30 mouse cellular contexts compared by ENCODE assay signal in genomic region chr8:106103888-106104287, GRCm38 (mm10). TPM values are rescaled to one million over a fixed set of nuclear protein-coding genes. Genes with fewer than 3 reads are reported as not detected.
"Had no signal": no experiment of that assay in that cellular context is flagged by ENCODE, and none has a peak within 500 bp of the region (broad histone marks: within the 10 kb centered on the region; RNA-seq: fewer than 3 reads in every experiment).

No protein-coding gene starts in this region.

- H3K4me3 ChIP-seq: gastrocnemius, adult 2 months; heart, embryonic 10.5 days; heart, embryonic 12.5 days; hindbrain, embryonic 10.5 days; hindbrain, embryonic 12.5 days; hindbrain, embryonic 15.5 days; intestine, embryonic 15.5 days; limb, embryonic 10.5 days; limb, embryonic 12.5 days had no signal

- H3K9ac ChIP-seq: heart, embryonic 12.5 days; hindbrain, embryonic 12.5 days; hindbrain, embryonic 15.5 days; intestine, embryonic 15.5 days; limb, embryonic 12.5 days had no signal

- H3K9me3 ChIP-seq: heart, embryonic 10.5 days; heart, embryonic 12.5 days; hindbrain, embryonic 10.5 days; hindbrain, embryonic 12.5 days; hindbrain, embryonic 15.5 days; intestine, embryonic 15.5 days; limb, embryonic 10.5 days; limb, embryonic 12.5 days had no signal

- DNase-seq: gastrocnemius, adult 2 months; gastrocnemius, postnatal 10 days; gastrocnemius, postnatal 25 days; heart, adult 18-20 months; heart, postnatal 10 days; heart, postnatal 4 days; kidney, adult 18-20 months; kidney, adult 9 months; kidney, postnatal 10 days; kidney, postnatal 25 days; kidney, postnatal 4 days; layer of hippocampus, adult 9-11 months; layer of hippocampus, postnatal 36 days; liver had no signal

- H3K4me2 ChIP-seq: heart, embryonic 12.5 days; hindbrain, embryonic 12.5 days; hindbrain, embryonic 15.5 days; intestine, embryonic 15.5 days; limb, embryonic 12.5 days had no signal

- H3K27ac ChIP-seq: gastrocnemius, adult 2 months; heart, embryonic 10.5 days; hindbrain, embryonic 10.5 days; hindbrain, embryonic 12.5 days; hindbrain, embryonic 15.5 days; intestine, embryonic 15.5 days; limb, embryonic 10.5 days; limb, embryonic 12.5 days had no signal

- H3K4me1 ChIP-seq: heart, embryonic 10.5 days; heart, embryonic 12.5 days; hindbrain, embryonic 10.5 days; hindbrain, embryonic 12.5 days; hindbrain, embryonic 15.5 days; intestine, embryonic 15.5 days; limb, embryonic 10.5 days; limb, embryonic 12.5 days had no signal

- H3K27me3 ChIP-seq: heart, embryonic 12.5 days; hindbrain, embryonic 12.5 days; hindbrain, embryonic 15.5 days; intestine, embryonic 15.5 days; limb, embryonic 12.5 days had no signal

- ATAC-seq: forebrain, embryonic 16.5 days; inflammation-experienced regulatory T-cells, adult 6 months; intestine, embryonic 15.5 days; intestine, postnatal 0 days had no signal

RNA-seq across cellular contexts. Expression of gene Esrp2, which starts 32.9 kb away (rescaled TPM):
- total RNA-seq: gastrocnemius, adult 2 months; granulocyte monocyte progenitor cell, adult 5-6 weeks; layer of hippocampus, postnatal 14 days; layer of hippocampus, postnatal 36 days; left cerebral cortex, adult 18-20 months; left cerebral cortex, postnatal 10 days; left cerebral cortex, postnatal 25 days had no signal
